Mouse (Mus musculus): ENCODE measurements around the gene Prkcsh. TPM values are rescaled to one million over a fixed set of nuclear protein-coding genes. Genes with fewer than 3 reads are reported as not detected.

The Prkcsh gene
- polyA plus RNA-seq, 1 experiment from 2014 or later, result 50.6 TPM

DNA sequence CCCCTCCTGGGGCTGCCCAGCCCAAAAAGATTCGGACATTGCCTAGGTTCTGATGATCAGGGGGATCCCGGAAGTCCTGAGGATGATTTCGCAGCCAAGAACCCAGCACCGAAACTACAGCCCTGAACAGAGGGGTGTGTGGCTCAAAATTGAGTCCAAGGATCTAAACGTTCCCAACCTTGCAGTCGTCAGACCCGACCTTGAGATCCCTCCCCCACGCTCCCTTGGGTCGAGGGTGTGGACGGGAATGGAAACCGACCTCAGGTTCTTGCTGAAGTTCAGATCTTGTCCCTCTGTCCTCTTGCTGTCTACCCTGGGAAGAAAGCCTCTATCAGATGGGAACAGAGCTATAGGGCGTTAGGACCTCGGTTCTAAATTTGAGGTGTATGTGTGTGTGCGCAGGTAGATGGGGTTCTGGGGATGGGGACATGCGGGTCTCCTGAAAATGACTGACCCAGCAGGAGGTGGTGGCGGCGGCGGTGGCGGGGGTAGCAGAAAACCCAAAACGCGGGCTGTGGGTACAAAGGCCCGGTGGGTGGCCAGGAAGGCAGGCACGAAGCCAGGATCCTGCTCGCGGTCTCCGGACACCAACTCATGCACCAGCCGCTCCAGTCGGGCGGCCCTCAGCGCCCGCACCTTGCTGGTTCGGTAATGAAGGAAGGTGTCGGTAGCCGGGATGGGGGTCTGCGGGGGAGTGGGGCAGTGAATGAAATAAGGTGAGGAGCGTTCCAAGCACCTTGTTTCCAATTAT, 14.8 kb upstream of the Prkcsh start:
- no peak overlapping the region for H3K4me3 ChIP-seq (replicated peaks)
- H3K4me1 ChIP-seq (replicated peaks), result peaks cover 18% of the 10 kb centered on the region
- H3K9me3 ChIP-seq (replicated peaks), result no peaks in the 10 kb centered on the region
- H3K4me2 ChIP-seq, result no peak overlapping the region
- H3K36me3 ChIP-seq (replicated peaks), result no peaks in the 10 kb centered on the region
- no peak overlapping the region for H3K9ac ChIP-seq
- no peak for ATAC-seq (ENCODE audit: insufficient read depth)
- no peak overlapping the region for H3K27ac ChIP-seq (replicated peaks)
- 7% methylated on average over 36 of the region's 36 CpGs for WGBS (ENCODE audit: insufficient replicate concordance)
- peaks cover 100% of the 10 kb centered on the region for H3K27me3 ChIP-seq

- Histone ChIP-seq H3K9ac (no peak overlapping the region), H3K27me3 (peaks cover 100% of the 10 kb centered on the region), H3K4me1 (replicated peaks) (peaks cover 18% of the 10 kb centered on the region), H3K4me2 (peak overlapping the region; percentile 57), H3K4me3 (replicated peaks) (peak overlapping the region; percentile 39), H3K27ac (replicated peaks) (no peak overlapping the region), H3K9me3 (replicated peaks) (no peaks in the 10 kb centered on the region), H3K36me3 (replicated peaks) (no peaks in the 10 kb centered on the region)
- WGBS (ENCODE audit: insufficient replicate concordance), result 3% methylated on average over 32 of the region's 32 CpGs
- no peak for ATAC-seq (ENCODE audit: insufficient read depth)
Measured at GRCm38 (mm10) chr9:21988421-21989101, 14.0 kb upstream of the Prkcsh start.

DNA sequence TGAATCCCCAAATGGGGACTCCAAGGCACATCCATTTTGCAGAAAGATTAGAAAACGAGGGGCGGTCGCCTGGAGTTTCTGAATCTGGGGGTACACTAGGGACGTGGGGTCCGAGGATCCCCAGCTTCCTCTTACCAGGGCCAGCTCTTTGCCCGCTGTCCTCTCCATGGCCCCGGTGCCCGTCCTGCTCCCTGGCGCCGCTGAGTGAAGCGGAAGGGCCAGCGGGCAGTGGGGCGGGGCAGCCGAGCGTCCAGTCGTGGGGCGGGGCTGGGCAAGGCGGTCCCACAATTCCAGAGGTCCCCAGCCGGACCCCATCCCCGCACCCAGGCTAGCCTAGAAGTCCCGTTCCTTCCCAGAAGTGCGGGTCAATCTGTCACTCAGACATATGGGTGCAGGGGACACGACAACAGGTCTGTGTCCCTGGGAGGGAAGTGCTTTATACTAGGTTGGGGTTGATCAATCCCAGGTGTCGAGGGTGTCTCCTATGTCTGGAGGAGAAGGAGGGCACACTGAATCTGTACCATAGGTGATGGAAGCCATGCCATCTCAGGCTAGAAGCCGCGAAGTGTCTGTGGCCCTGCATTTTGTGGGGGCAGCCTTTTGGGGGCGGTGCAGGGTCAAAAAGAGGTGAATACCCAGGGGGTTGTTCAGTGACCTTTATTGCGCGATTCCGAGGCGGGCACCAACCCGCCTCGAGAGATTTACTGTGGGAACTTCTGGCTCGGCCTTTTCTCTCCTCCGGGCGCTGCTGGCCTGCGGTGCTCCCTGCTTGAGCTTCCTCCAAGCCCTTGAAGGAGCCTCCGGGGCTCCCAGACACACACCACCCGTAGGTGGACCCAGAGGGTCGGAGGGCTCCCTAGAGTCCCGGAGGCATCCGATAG, 13.1 kb upstream of the Prkcsh start, which contains the start of gene Rgl3:
Rgl3 (minus strand) TSS at position 217 of the 881 bp plus-strand sequence.
- Histone ChIP-seq H3K27me3 (peaks cover 99% of the 10 kb centered on the region), H3K4me2 (peak within 1 kb of the TSS; percentile 57), H3K36me3 (replicated peaks) (no peaks in the 10 kb centered on the region), H3K9ac (no peak within 1 kb of the TSS), H3K27ac (replicated peaks) (no peak within 1 kb of the TSS), H3K4me1 (replicated peaks) (peaks cover 18% of the 10 kb centered on the region), H3K9me3 (replicated peaks) (no peaks in the 10 kb centered on the region), H3K4me3 (replicated peaks) (peak within 1 kb of the TSS; percentile 39)
- WGBS (ENCODE audit: insufficient replicate concordance), result 3% methylated on average over 42 of the region's 42 CpGs
- no peak for ATAC-seq (ENCODE audit: insufficient read depth)

DNA sequence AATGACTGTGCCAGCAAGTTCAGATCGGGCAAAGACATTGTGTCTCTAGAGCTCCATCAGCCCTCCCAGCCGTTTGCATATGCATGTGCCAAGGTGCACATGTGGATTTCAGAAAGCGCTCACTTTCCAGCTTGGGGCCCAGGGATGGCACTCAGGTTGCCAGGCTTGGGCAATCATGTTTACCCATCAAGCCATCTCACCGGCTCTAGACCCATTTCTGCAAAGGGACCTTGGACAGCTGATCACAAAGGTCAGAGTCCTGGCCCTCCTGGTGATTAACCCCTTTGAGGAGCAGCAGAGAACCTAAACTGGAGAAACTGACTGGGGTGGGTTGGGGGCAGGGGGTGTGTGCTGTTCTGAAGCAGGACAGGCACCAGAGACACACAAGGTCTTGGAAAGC, 10.4 kb upstream of the Prkcsh start:
- H3K4me1 ChIP-seq (replicated peaks), result peaks cover 18% of the 10 kb centered on the region
- ATAC-seq (ENCODE audit: insufficient read depth), result no peak
- no peak overlapping the region for H3K4me3 ChIP-seq (replicated peaks)
- no peaks in the 10 kb centered on the region; the same call in 1 of the 2 replicates for H3K9me3 ChIP-seq (replicated peaks)
- whole genome bisulfite sequencing (ENCODE audit: insufficient replicate concordance), result 61% methylated on average over 4 of the region's 4 CpGs
- H3K9ac ChIP-seq, result no peak overlapping the region
- no peak overlapping the region for H3K27ac ChIP-seq (replicated peaks)
- H3K36me3 ChIP-seq (replicated peaks), result no peaks in the 10 kb centered on the region
- H3K27me3 ChIP-seq, result peaks cover 87% of the 10 kb centered on the region
- no peak overlapping the region for H3K4me2 ChIP-seq

- no peaks in the 10 kb centered on the region for H3K36me3 ChIP-seq (replicated peaks)
- no peaks in the 10 kb centered on the region for H3K4me1 ChIP-seq (replicated peaks)
- peaks cover 84% of the 10 kb centered on the region for H3K27me3 ChIP-seq
- 64% methylated on average over 3 of the region's 3 CpGs for WGBS (ENCODE audit: insufficient replicate concordance)
- H3K4me3 ChIP-seq (replicated peaks), result no peak overlapping the region
- no peak overlapping the region for H3K9ac ChIP-seq
- no peaks in the 10 kb centered on the region; the same call in 1 of the 2 replicates for H3K9me3 ChIP-seq (replicated peaks)
- no peak overlapping the region for H3K27ac ChIP-seq (replicated peaks)
- no peak for ATAC-seq (ENCODE audit: insufficient read depth)
- H3K4me2 ChIP-seq, result no peak overlapping the region
Measured at GRCm38 (mm10) chr9:21996178-21996867, 6.3 kb upstream of the Prkcsh start.

GRCm38 (mm10) chr9:22000296-22000695, 2.3 kb upstream of the Prkcsh start:
- Histone ChIP-seq H3K4me2 (no peak overlapping the region), H3K4me1 (replicated peaks) (peaks cover 26% of the 10 kb centered on the region), H3K9ac (no peak overlapping the region), H3K9me3 (replicated peaks) (no peaks in the 10 kb centered on the region; the same call in 1 of the 2 replicates), H3K27ac (replicated peaks) (no peak overlapping the region), H3K27me3 (peaks cover 49% of the 10 kb centered on the region), H3K36me3 (replicated peaks) (peaks cover 12% of the 10 kb centered on the region), H3K4me3 (replicated peaks) (no peak overlapping the region)
- ATAC-seq (ENCODE audit: insufficient read depth), result no peak
- 80% methylated on average over 6 of the region's 6 CpGs for WGBS (ENCODE audit: insufficient replicate concordance)

DNA sequence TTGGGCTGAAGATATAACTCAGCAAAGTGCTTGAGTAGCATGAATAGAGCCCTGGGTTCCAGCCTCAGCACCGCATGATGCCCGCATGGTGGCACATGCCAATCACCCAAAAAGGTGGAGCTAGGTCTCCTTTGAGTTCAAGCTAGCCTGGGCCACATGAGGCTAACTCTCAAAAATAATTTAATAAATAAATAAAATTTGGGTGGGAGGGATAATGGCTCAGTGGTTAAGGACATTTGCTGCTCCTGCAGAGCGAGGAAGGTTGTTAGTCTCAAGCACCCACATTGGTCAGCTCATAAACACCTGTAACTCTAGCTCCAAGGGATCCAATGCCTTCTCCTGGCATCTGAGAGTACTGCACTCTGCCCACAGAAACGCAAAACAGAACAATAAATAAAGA, 973 bp upstream of the Prkcsh start:
- Histone ChIP-seq H3K4me1 (replicated peaks) (peaks cover 26% of the 10 kb centered on the region), H3K9me3 (replicated peaks) (no peaks in the 10 kb centered on the region), H3K27me3 (peaks cover 47% of the 10 kb centered on the region), H3K9ac (no peak overlapping the region), H3K27ac (replicated peaks) (no peak overlapping the region), H3K36me3 (replicated peaks) (peaks cover 26% of the 10 kb centered on the region), H3K4me3 (replicated peaks) (no peak overlapping the region), H3K4me2 (no peak overlapping the region)
- ATAC-seq (ENCODE audit: insufficient read depth), result no peak
- WGBS (ENCODE audit: insufficient replicate concordance), result 76% methylated on average over 4 of the region's 4 CpGs

GRCm38 (mm10) chr9:22003163-22003554, 553 bp downstream of the Prkcsh start:
- peak overlapping the region; percentile 74 for H3K4me3 ChIP-seq (replicated peaks)
- under 1% methylated on average over 18 of the region's 18 CpGs for WGBS (ENCODE audit: insufficient replicate concordance)
- peak overlapping the region; percentile 76 for H3K27ac ChIP-seq (replicated peaks)
- peaks cover 41% of the 10 kb centered on the region for H3K36me3 ChIP-seq (replicated peaks)
- peak overlapping the region; percentile 65 for H3K9ac ChIP-seq
- peaks cover 33% of the 10 kb centered on the region for H3K27me3 ChIP-seq
- H3K9me3 ChIP-seq (replicated peaks), result no peaks in the 10 kb centered on the region
- peak; percentile 19 for ATAC-seq (ENCODE audit: insufficient read depth)
- peak overlapping the region; percentile 88 for H3K4me2 ChIP-seq
- H3K4me1 ChIP-seq (replicated peaks), result peaks cover 26% of the 10 kb centered on the region

DNA sequence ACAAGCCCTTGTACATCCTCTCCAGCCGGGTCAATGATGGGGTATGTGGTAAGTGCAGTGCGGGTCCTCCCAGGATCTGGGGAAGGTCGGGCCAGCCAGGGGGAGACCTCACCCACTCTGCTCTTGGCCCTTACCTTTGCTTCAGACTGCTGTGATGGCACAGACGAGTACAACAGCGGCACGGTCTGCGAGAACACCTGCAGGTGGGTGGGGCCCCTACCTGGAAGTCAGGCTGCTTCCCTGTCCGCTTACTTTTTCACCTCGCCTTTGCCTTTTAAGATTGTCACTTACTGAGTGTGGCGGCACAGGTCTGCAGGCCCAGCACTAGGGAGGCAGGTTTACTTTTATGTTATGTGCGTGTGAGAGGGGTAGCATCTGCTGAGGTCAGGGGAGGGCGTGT, 1.9 kb downstream of the Prkcsh start:
- Histone ChIP-seq H3K36me3 (replicated peaks) (peaks cover 55% of the 10 kb centered on the region), H3K4me3 (replicated peaks) (no peak overlapping the region), H3K27me3 (peaks cover 21% of the 10 kb centered on the region), H3K4me2 (peak overlapping the region; percentile 88; the same call in 1 of the 2 replicates), H3K27ac (replicated peaks) (no peak overlapping the region), H3K9me3 (replicated peaks) (no peaks in the 10 kb centered on the region), H3K9ac (no peak overlapping the region), H3K4me1 (replicated peaks) (peaks cover 26% of the 10 kb centered on the region)
- ATAC-seq (ENCODE audit: insufficient read depth), result no peak
- WGBS (ENCODE audit: insufficient replicate concordance), result 88% methylated on average over 12 of the region's 12 CpGs

- Histone ChIP-seq H3K27me3 (no peaks in the 10 kb centered on the region), H3K27ac (replicated peaks) (no peak overlapping the region), H3K4me1 (replicated peaks) (no peaks in the 10 kb centered on the region), H3K4me2 (no peak overlapping the region), H3K36me3 (replicated peaks) (peaks cover 88% of the 10 kb centered on the region), H3K9me3 (replicated peaks) (no peaks in the 10 kb centered on the region), H3K9ac (no peak overlapping the region), H3K4me3 (replicated peaks) (no peak overlapping the region)
- ATAC-seq (ENCODE audit: insufficient read depth), result no peak
- WGBS (ENCODE audit: insufficient replicate concordance), result 56% methylated on average over 5 of the region's 5 CpGs
Measured at GRCm38 (mm10) chr9:22011055-22011454, 8.4 kb downstream of the Prkcsh start.
